Mouse (Mus musculus) Muller cell, postnatal 12 days (primary cell): ENCODE data around the gene Jup.

Experiments
- DNase-seq: peaks from one replicate; pipeline ENCODE4 v3.0.0-alpha.2; 2015; ENCODE audit errors: inconsistent ontology term

Jup gene

DNA sequence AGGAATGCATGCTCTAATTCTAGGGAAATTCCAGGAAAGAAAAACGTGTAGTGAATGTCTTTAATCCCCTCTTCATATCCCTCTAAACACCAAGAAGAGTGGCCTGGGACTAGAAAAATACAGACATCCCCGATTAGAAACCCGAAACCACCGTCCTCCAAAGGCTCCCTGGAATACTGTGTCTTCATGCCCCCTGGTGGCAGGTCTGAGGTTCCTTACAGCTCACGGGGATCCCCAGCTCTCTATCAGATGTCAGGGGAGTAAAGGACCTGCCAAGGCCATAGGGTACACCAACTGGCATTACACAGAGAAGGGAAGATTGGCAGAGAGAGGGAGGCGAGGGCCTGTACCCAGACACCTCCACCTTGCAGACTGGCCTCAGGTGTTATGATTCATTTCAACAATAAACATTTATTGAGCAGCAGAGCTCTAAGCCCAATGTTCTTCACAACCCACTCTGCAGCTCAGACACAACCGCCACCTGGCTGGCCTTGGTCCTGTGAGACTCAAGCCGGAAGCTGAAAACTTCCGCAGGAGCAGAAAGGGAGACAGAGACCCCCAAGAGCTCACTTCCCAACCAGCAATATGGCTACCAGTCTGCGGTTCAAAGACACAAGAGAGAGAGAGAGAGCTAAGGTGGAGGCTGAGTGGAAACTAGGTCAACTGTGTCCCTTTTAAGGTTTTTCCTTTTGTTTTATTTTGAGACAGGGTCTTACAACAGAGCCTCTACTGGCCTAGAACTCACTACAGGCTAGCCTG, 10.7 kb upstream of the Jup start:
- DNase-seq = peak; percentile 48

DNA sequence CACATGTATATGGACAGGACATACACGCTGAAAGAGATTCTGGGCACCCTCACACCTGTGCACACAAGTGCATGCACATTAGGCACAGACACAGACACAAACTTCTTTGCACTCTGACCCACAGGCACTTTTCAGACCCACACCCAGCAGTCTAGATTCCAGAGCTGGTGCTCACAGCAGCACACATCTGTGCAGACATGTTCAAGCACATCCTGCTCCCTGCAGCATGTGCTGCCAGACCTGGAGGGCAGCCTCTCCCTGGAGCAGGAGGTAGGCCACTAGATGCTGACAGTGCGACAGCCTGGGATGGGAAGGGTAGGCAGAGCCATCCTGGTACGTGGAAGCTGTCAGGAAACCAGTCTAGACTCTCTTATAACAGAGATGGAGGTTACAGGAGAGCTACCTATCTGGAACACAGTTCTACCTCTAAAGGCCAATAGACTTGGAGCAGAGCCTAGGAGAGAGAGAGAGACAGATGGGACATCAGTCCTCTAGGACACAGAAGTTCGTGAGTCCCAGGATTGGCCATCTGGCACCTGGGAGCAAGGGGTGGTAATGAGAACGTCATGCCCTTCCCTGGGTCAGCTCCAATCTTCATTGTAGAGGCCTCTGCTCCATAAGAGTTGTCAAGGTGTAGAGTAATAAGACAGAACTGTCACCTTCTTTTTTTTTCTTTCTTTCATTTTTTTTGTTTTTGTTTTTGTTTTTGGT, 9.6 kb upstream of the Jup start:
- DNase-seq = no peak

GRCm38 (mm10) chr11:100406273-100406672, 8.7 kb upstream of the Jup start:
- no peak for DNase-seq

- no peak for DNase-seq
Observed at GRCm38 (mm10) chr11:100404456-100405074, 7.0 kb upstream of the Jup start.

DNA sequence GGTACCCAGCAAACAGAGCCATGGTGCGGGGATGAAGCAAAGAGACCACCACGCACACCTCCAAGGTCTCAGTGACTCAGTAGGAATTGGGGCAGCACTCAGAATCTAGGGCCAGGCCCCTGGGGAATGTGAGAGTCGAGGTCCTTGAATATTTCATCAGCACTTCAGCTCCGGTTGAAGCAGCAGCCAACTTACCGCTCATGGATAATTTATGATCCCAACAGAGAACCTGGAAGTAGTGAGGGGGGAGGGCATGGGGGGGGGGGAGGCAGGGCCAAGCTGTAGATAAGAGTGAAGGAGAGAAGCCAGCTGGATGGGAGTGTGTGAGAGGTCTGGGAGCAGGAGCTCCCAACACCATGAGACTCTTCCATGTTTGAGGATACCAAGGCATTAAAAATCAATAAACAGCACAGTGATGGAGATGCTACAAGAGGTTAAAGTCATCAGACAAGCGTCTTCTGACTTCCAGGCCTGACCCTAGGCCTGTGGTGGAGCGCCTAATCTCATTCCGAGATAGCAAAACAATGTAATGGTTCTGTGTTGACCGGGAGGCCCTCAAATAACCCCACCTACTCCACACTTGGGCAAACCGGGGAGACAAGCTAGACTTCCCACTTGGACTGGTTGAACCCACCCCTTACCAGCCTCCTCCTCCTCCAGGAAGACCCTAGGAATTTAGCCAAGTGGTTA, 6.0 kb upstream of the Jup start:
- DNase-seq = no peak

DNA sequence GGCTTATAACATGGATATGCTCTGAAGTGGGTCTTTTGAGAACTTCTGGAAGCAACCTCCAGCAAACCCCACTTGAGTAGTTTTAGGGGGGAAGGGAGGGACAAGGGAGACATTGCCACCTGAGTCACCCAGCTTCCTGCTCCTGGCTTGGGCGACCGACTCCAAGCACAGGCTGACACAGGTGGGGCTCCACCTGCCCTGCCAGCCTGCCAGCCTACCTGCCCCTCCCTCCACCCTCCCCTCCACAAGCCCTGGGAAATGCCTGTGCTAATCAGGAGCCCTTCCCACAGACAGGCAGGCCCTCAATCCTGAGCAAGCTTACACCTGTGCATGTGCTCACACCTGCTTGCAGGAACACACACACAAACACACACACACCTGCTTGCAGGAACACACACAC, 5.1 kb upstream of the Jup start:
- DNase-seq = no peak

DNA sequence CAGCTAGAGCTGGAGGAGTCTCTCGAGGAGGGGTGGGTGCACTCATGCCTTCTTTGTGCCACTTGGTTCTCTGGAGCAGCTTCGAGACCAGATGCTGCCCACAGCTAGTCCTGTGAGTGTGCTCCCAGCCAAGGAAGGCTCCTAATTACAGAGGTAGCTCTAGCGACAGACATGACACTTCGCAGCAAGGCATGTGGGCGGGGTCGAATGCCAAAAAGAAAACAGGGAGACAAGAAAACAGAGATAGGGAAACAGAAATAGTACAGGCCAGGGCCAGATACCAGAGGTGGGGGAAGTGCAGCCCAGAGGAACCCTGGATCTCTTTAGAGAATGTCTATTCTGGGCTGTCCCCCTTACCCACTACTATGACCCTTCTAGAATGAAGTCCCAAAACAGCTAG, 4.7 kb upstream of the Jup start:
- DNase-seq = no peak

- no peak for DNase-seq
Observed at GRCm38 (mm10) chr11:100400842-100401241, 3.3 kb upstream of the Jup start.

- DNase-seq = no peak
Observed at GRCm38 (mm10) chr11:100399727-100400538, 2.4 kb upstream of the Jup start.

- DNase-seq = no peak
Observed at GRCm38 (mm10) chr11:100399320-100399719, 1.8 kb upstream of the Jup start.

DNA sequence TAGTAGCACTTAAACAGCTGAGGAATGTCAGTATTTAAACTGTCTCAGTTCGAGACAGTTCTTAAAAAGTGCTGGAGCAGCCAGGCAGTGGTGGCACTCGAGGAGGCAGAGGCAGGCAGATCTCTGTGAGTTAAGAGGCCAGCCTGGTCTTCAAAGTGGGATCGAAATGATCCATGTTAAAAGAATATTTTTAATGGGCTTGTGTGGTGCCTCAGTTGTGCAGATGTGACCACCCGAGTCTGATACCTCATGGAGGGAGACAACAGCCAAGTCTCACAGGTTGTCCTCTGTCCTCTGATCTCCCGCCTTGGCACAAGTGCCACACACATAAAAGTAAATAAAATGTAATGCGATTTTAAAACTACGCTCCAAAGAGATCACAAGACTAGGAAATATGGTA, 954 bp upstream of the Jup start:
- DNase-seq = no peak

DNA sequence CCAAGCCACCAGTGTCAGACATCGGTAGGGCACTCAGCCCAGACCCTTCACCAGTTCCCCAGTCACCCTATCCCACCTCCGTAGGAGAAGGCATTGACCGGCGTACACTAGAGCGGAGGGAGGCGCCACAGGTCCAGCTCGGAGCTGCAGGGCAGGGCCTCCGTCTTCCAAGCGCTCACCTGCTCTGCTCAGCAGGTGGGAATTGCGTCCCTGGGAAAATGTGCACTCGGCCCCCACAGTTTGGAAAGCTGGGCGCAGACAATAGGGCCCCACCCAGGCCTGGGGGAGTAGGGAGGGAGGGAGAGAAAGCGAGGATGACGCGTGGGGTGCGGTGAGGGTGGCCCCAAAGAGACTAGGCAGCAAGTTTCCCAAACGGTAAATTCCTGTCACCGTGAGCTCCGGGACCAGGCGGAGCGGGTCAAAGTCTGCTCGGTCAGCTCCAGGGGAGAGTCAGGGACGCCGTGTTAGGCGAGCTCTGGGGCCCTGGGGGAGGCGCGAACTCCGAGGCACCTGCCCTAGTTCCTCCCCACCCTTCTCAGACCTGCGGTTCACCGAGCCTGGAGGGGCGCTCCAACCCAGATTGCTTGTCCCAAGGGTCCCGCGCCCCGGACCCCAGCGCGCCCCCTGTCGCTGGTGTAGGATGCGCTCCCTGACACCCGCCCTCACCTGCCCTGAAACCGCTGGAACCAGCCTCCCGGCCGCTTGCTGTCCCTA, 520 bp downstream of the Jup start:
- DNase-seq = no peak

- DNase-seq = peak; percentile 72
Observed at GRCm38 (mm10) chr11:100395861-100396631, 1.5 kb downstream of the Jup start.

- peak; percentile 72 for DNase-seq
Observed at GRCm38 (mm10) chr11:100395200-100395599, 2.4 kb downstream of the Jup start.

DNA sequence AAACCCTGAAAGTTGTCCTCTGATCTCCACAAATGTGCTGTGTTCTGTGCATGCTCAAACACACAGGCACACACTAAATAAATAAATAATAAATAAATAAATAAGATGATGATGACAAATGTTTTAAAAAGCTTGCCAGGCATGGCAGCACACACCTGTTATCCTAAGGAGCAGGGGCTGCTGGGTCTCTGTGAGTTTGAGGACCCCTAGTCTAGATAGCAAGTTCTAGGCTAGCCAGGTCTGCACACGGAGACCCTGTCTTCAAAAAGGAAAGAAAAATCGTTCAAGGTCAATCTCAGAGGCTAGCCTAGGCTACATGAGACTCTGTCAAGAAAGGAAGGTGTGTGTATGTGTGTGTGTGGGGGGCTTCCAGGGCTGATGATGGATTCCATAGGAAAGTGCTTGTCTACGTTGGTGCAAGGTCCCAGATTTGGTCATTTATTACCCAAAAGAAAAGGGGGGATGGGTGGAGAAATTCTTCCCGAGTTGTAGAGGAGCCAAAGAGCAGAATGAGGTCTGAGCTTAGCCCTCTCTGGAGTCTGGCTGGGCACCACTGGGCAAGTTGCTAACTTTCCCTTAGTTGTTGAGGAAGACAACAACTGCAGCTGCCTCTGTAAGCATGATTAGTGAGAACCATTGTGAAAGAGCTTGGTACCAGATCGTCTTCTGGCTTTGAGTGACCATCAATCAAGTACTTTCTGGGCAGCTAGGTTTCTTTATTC, 3.0 kb downstream of the Jup start:
- DNase-seq = no peak

DNA sequence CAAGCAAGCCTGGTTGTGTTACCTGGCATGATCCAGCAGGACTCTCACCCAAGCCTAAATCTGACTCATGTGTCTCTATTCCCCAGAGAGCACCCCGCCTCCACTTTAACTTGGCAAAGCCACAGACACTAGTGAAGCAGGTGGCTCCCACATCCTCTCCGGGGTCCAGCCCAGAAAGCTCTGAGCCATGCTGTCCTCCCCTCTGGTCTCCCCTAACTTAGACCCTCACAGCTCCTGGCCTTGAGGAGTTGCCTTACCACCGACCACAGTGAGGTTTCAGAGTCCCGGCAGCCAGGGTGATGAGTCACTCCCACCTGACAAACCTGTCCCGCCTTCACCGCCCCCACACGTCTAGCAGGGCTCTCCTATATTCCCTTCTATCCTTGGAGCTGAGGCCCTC, 3.8 kb downstream of the Jup start:
- DNase-seq = no peak

- DNase-seq = no peak
Observed at GRCm38 (mm10) chr11:100392958-100393357, 4.6 kb downstream of the Jup start.

GRCm38 (mm10) chr11:100391884-100392345, 5.6 kb downstream of the Jup start:
- DNase-seq = no peak
